Comparison of ENCODE assay signal across 27 mouse cellular contexts in the genomic region with DNA sequence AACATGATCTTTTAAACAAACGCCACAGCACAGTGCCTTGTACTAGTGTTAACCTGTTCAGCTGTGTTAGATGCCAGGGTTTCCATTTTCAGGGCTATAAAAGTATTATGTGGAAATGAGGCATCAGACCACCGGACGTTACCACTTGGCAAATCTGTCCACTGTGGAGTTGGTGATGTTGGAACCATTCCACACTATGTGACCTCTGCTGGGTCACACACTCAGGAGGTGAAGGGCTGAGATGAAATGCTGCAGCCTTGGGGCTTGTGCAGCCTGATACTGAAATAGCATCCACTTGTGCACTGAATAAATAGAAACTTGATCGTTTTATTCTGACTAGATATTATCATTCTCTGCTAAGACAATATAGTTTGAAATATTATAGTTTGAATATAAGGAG. TPM values are rescaled to one million over a fixed set of nuclear protein-coding genes. Genes with fewer than 3 reads are reported as not detected.
"Had no signal": no experiment of that assay in that cellular context is flagged by ENCODE, and none has a peak within 500 bp of the region (broad histone marks: within the 10 kb centered on the region; RNA-seq: fewer than 3 reads in every experiment).

No protein-coding gene starts in this region.

- H3K9ac ChIP-seq: heart, embryonic 13.5 days; hindbrain, embryonic 12.5 days; hindbrain, embryonic 14.5 days; intestine, embryonic 15.5 days; limb, embryonic 12.5 days; liver, embryonic 13.5 days; liver, embryonic 15.5 days had no signal

- H3K4me3 ChIP-seq: gastrocnemius, adult 2 months; heart, embryonic 13.5 days; hindbrain, embryonic 10.5 days; hindbrain, embryonic 12.5 days; intestine, embryonic 15.5 days; layer of hippocampus, adult 2 months; left cerebral cortex, adult 2 months; limb, embryonic 10.5 days; limb, embryonic 12.5 days; liver, embryonic 13.5 days; liver, embryonic 15.5 days had no signal

- H3K4me1 ChIP-seq: intestine, embryonic 15.5 days had no signal

- H3K9me3 ChIP-seq: heart, embryonic 13.5 days; hindbrain, embryonic 10.5 days; hindbrain, embryonic 12.5 days; intestine, embryonic 15.5 days; limb, embryonic 10.5 days; limb, embryonic 12.5 days; liver, embryonic 13.5 days; liver, embryonic 15.5 days had no signal

- H3K27me3 ChIP-seq: heart, embryonic 13.5 days; hindbrain, embryonic 12.5 days; intestine, embryonic 15.5 days; limb, embryonic 12.5 days; liver, embryonic 13.5 days; liver, embryonic 15.5 days had no signal

- ATAC-seq: hindbrain, embryonic 16.5 days; inflammation-experienced regulatory T-cells, adult 6 months; intestine, embryonic 15.5 days; intestine, postnatal 0 days had no signal

- H3K4me2 ChIP-seq: heart, embryonic 11.5 days; heart, embryonic 13.5 days; hindbrain, embryonic 12.5 days; hindbrain, embryonic 14.5 days; intestine, embryonic 15.5 days; limb, embryonic 12.5 days; liver, embryonic 11.5 days; liver, embryonic 13.5 days; liver, embryonic 15.5 days had no signal

- DNase-seq: gastrocnemius, adult 2 months; gastrocnemius, postnatal 10 days; gastrocnemius, postnatal 25 days; heart, postnatal 10 days; heart, postnatal 4 days; kidney, adult 18-20 months; kidney, adult 8-10 months; kidney, postnatal 10 days; kidney, postnatal 25 days; kidney, postnatal 4 days; liver; liver, embryonic 13.5 days had no signal

- H3K27ac ChIP-seq: gastrocnemius, adult 2 months; heart, embryonic 13.5 days; hindbrain, embryonic 10.5 days; hindbrain, embryonic 12.5 days; hindbrain, embryonic 14.5 days; intestine, embryonic 15.5 days; layer of hippocampus, adult 2 months; left cerebral cortex, adult 2 months; limb, embryonic 10.5 days; limb, embryonic 12.5 days; liver, embryonic 13.5 days; liver, embryonic 15.5 days had no signal

RNA-seq across cellular contexts. Expression of a gene that starts 24.9 kb away (rescaled TPM):
- total RNA-seq: heart, postnatal 4 days had no signal
- polyA plus RNA-seq: intestine, postnatal 0 days had no signal

RNA-seq across cellular contexts. Expression of a gene that starts 55.5 kb away (rescaled TPM):
- polyA plus RNA-seq: inflammation-experienced regulatory T-cells, adult 6 months had no signal
